Mouse (Mus musculus): ENCODE results near the gene Ddo. TPM values are rescaled to one million over a fixed set of nuclear protein-coding genes. Genes with fewer than 3 reads are reported as not detected.

The Ddo gene
- polyA plus RNA-seq, 1 experiment from 2014 or later: 0.18 TPM

DNA sequence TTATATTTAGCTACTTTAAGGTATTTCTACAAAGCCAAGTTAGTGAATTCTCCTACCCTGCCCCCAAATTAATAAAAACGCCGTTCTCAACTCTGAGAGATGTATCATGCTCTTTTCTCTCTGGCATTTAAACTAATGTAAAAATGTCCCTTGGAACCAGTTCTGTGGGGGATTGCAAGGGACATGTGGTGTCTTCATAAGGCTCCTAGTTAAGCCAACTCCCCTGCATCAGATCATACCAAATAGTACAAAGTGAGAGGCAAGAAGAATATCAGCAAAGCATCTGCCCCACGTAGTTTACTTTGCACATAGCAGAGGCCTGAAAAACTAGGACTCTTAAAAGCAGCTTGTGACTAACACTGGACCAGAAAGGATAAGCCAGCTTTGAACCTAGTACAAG, 86.9 kb downstream of the Ddo start:
- Histone ChIP-seq H3K27me3 (ENCODE audit: control insufficient read depth, insufficient read depth, low read length) (no peaks in the 10 kb centered on the region), H3K27ac (ENCODE audit: low read depth, low read length) (no peak overlapping the region), H3K4me1 (ENCODE audit: control insufficient read depth, insufficient read depth, low read length) (peaks cover 2% of the 10 kb centered on the region; the same call in 1 of the 2 replicates), H3K4me3 (ENCODE audit: low read depth, low read length) (no peak overlapping the region), H3K4me2 (no peak overlapping the region), H3K9ac (ENCODE audit: low read length) (no peak overlapping the region), H3K36me3 (ENCODE audit: control insufficient read depth, insufficient read depth, low read length) (no peaks in the 10 kb centered on the region), H3K9me3 (ENCODE audit: control insufficient read depth, low read length) (no peaks in the 10 kb centered on the region)
- no peak for DNase-seq (ENCODE audit: low spot score, missing footprints)
- WGBS: 82% methylated on average over 3 of the region's 3 CpGs
- ATAC-seq (ENCODE audit: low FRiP score): no peak

DNA sequence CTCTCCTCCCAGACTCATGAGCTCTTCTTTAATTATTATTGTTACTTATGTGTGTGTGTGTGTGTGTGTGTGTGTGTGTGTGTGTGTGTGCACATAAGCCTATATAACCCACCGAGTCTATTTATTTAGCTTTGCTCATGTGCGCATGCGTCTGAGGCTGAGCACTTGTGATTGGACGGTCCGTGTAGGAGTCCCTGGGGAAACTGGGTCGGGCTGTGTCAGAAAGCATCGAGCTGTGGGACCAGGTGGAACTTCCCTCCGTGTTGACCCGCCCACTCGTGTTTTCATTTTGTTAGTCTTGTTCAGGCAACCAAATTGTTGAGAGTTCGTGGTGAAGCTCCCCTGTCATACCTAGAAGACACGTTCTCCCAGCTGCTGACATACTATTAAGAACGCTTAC, 88.6 kb downstream of the Ddo start:
- H3K4me3 ChIP-seq (ENCODE audit: low read depth, low read length): no peak overlapping the region
- ATAC-seq (ENCODE audit: low FRiP score) (no peak), DNase-seq (ENCODE audit: low spot score, missing footprints) (no peak)

DNA sequence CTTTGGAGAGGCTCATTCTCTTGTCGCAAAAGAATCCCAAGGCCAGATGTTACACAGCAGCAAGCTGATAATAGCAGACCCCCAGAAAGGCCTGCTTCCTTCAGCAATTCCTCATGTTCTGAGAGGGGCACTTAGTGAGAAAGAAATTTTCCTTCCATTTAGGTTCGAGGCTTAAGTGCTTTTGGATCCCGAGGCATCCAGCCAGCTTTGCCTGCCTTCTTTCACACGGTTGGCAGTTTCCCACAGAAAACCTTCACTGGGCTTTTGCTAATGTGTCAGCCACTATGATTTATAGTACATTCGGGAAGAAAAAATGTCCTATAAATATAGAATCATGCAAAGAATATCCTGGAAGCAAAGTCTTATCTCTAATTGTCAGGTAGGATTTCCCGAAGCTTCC, 89.3 kb downstream of the Ddo start:
- no peak for ATAC-seq (ENCODE audit: low FRiP score)
- H3K9ac ChIP-seq (ENCODE audit: low read length): no peak overlapping the region
- no peaks in the 10 kb centered on the region for H3K9me3 ChIP-seq (ENCODE audit: control insufficient read depth, low read length)
- WGBS: 85% methylated on average over 6 of the region's 6 CpGs
- DNase-seq (ENCODE audit: low spot score, missing footprints): no peak
- H3K4me3 ChIP-seq (ENCODE audit: low read depth, low read length): no peak overlapping the region
- H3K27ac ChIP-seq (ENCODE audit: low read depth, low read length): no peak overlapping the region
- peaks cover 5% of the 10 kb centered on the region; the same call in 1 of the 2 replicates for H3K4me1 ChIP-seq (ENCODE audit: control insufficient read depth, insufficient read depth, low read length)
- no peaks in the 10 kb centered on the region for H3K36me3 ChIP-seq (ENCODE audit: control insufficient read depth, insufficient read depth, low read length)
- H3K4me2 ChIP-seq: no peak overlapping the region
- H3K27me3 ChIP-seq (ENCODE audit: control insufficient read depth, insufficient read depth, low read length): no peaks in the 10 kb centered on the region

More for the DNA sequence above, 88.6 kb downstream of the Ddo start:
- Histone ChIP-seq H3K27ac (ENCODE audit: low read depth, low read length) (no peak overlapping the region), H3K4me1 (ENCODE audit: control insufficient read depth, insufficient read depth, low read length) (no peaks in the 10 kb centered on the region), H3K27me3 (ENCODE audit: control insufficient read depth, insufficient read depth, low read length) (no peaks in the 10 kb centered on the region), H3K9me3 (ENCODE audit: control insufficient read depth, low read length) (no peaks in the 10 kb centered on the region), H3K36me3 (ENCODE audit: control insufficient read depth, insufficient read depth, low read length) (no peaks in the 10 kb centered on the region), H3K4me2 (no peak overlapping the region), H3K9ac (ENCODE audit: low read length) (no peak overlapping the region)
- WGBS: 94% methylated on average over 13 of the region's 13 CpGs

DNA sequence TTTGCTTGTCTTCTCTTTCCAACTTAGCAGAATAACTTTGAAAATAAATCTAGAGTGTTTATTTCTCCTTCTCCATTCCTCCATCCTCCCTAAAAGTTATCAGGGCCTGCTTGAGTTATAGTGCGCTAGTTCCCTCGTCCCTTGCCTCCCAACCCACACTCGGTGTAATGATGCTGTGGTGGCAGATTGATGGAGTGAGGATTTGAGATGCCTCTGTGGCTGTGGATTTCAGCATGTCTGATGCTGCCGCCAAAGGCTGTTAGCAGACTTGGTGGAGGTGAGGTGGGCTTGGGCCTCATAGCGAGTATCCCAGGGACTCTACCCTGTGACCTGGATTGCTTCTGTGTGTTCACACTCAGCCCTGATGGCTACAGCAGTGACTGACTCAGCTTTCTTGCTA, 91.1 kb downstream of the Ddo start:
- Histone ChIP-seq H3K9ac (ENCODE audit: low read length) (no peak overlapping the region), H3K4me1 (ENCODE audit: control insufficient read depth, insufficient read depth, low read length) (peaks cover 14% of the 10 kb centered on the region), H3K36me3 (ENCODE audit: control insufficient read depth, insufficient read depth, low read length) (no peaks in the 10 kb centered on the region), H3K27me3 (ENCODE audit: control insufficient read depth, insufficient read depth, low read length) (no peaks in the 10 kb centered on the region), H3K4me2 (no peak overlapping the region), H3K9me3 (ENCODE audit: control insufficient read depth, low read length) (no peaks in the 10 kb centered on the region), H3K27ac (ENCODE audit: low read depth, low read length) (no peak overlapping the region), H3K4me3 (ENCODE audit: low read depth, low read length) (no peak overlapping the region)
- 83% methylated on average over 5 of the region's 5 CpGs for WGBS
- ATAC-seq (ENCODE audit: low FRiP score) (no peak), DNase-seq (ENCODE audit: low spot score, missing footprints) (no peak)

DNA sequence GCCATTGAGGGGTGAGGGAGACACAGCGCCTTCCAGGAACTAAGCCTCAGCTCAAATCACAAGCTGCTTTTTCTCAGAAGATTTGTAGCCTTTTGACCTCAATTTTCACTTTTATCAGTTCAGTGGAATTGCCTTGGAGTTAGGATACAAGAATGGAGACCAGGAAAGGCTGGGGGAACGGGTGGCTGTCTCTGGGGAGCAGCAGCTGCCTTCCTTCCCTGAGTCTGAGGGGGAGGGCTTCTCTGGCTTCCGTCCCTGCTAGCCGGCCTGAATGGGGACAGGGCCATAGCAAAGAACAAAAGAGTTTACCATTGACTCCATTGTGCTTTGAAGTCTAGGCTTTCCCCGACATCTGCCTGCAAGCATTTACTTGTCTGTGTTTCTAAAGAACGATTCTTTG, 94.5 kb downstream of the Ddo start:
- H3K4me1 ChIP-seq (ENCODE audit: control insufficient read depth, insufficient read depth, low read length): peaks cover 25% of the 10 kb centered on the region
- no peaks in the 10 kb centered on the region for H3K36me3 ChIP-seq (ENCODE audit: control insufficient read depth, insufficient read depth, low read length)
- 0 out of 2 replicates have a peak, but pooled peaks have one; percentile 47 for ATAC-seq (ENCODE audit: low FRiP score)
- H3K27ac ChIP-seq (ENCODE audit: low read depth, low read length): peak overlapping the region; percentile 20; the same call in 1 of the 2 replicates
- no peak overlapping the region for H3K9ac ChIP-seq (ENCODE audit: low read length)
- no peak overlapping the region for H3K4me2 ChIP-seq
- peak; percentile 86 for DNase-seq (ENCODE audit: low spot score, missing footprints)
- 24% methylated on average over 6 of the region's 6 CpGs for WGBS
- H3K4me3 ChIP-seq (ENCODE audit: low read depth, low read length): no peak overlapping the region
- no peaks in the 10 kb centered on the region for H3K9me3 ChIP-seq (ENCODE audit: control insufficient read depth, low read length)
- H3K27me3 ChIP-seq (ENCODE audit: control insufficient read depth, insufficient read depth, low read length): no peaks in the 10 kb centered on the region

DNA sequence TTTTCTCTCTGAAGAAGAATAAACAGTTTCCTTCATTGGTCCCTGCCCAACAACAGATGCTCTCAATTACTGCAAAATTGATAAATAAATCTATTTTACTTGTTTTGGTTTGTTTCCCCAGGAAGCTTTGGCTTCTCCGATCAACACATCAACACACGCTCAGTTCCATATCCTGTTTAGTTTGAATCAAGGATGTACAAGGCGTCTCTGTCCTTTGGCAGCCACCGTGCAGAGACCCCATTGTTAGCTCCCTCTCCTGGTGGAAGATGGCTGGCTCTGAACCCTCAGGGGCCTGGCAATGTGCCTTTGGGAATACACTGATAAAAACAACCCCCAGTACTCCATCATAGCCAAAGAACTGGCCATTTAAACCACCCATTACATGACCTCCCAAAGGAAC, 95.3 kb downstream of the Ddo start:
- Histone ChIP-seq H3K36me3 (ENCODE audit: control insufficient read depth, insufficient read depth, low read length) (no peaks in the 10 kb centered on the region), H3K4me3 (ENCODE audit: low read depth, low read length) (no peak overlapping the region), H3K9ac (ENCODE audit: low read length) (no peak overlapping the region), H3K4me2 (no peak overlapping the region), H3K4me1 (ENCODE audit: control insufficient read depth, insufficient read depth, low read length) (peaks cover 25% of the 10 kb centered on the region), H3K27ac (ENCODE audit: low read depth, low read length) (no peak overlapping the region), H3K27me3 (ENCODE audit: control insufficient read depth, insufficient read depth, low read length) (no peaks in the 10 kb centered on the region), H3K9me3 (ENCODE audit: control insufficient read depth, low read length) (no peaks in the 10 kb centered on the region)
- 48% methylated on average over 4 of the region's 4 CpGs for WGBS
- ATAC-seq (ENCODE audit: low FRiP score) (no peak), DNase-seq (ENCODE audit: low spot score, missing footprints) (peak; percentile 86)

DNA sequence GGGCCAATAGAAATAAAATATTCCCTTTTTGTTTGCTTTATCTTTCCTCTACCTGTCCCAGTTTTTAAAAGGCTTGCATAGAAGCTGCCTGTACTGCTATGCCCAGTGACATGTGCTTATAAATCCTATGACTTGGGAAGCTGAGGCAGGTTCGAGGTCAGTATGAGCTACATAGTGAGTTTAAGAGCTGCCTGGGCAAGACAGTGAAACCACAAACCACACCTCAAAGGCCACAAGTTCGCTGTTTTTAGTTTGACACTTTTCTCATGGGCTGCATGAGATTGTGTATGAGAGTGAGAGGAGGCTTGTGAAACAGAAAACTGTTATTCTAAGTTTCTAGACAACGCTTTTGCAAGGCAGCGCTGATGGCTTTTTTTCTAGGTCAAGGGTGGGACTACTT, 95.7 kb downstream of the Ddo start:
- H3K4me3 ChIP-seq (ENCODE audit: low read depth, low read length): no peak overlapping the region
- DNase-seq (ENCODE audit: low spot score, missing footprints) (no peak), ATAC-seq (ENCODE audit: low FRiP score) (no peak)
- no peaks in the 10 kb centered on the region for H3K9me3 ChIP-seq (ENCODE audit: control insufficient read depth, low read length)
- no peak overlapping the region for H3K4me2 ChIP-seq
- 89% methylated on average over 4 of the region's 4 CpGs for WGBS
- no peaks in the 10 kb centered on the region for H3K36me3 ChIP-seq (ENCODE audit: control insufficient read depth, insufficient read depth, low read length)
- no peak overlapping the region for H3K27ac ChIP-seq (ENCODE audit: low read depth, low read length)
- no peak overlapping the region for H3K9ac ChIP-seq (ENCODE audit: low read length)
- no peaks in the 10 kb centered on the region for H3K27me3 ChIP-seq (ENCODE audit: control insufficient read depth, insufficient read depth, low read length)
- peaks cover 25% of the 10 kb centered on the region for H3K4me1 ChIP-seq (ENCODE audit: control insufficient read depth, insufficient read depth, low read length)

DNA sequence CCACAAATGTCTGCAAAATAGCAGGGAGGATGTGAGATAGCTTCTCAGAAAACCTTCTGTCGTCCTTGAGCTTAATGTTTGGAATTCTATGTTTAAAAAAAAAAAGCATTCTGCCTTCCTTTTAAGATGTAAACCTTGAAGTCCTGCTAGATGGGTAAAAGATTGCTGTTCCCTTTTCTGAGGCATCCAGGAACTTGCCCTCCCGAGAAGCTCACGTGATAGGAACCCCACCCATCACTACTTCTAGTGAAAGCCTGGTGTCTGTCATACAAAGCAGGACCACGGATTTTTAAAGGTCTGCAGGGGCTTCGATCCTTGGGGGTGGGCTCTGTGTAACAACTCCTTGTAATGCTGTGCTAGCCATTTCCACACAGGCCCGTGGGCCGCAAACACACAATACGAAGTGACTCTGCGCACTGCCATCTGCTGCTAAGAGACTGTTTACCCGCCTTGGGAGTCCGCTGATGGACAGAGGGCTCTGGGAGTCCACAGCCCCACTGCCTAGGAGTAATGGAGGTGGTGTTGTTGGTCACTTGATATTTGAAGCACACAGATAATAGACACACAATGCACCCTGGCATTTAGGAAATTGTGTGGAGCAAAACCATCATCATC, 96.6 kb downstream of the Ddo start:
- peaks cover 25% of the 10 kb centered on the region for H3K4me1 ChIP-seq (ENCODE audit: control insufficient read depth, insufficient read depth, low read length)
- ATAC-seq (ENCODE audit: low FRiP score) (peak; percentile 60; the same call in 1 of the 2 replicates), DNase-seq (ENCODE audit: low spot score, missing footprints) (peak; percentile 92)
- 60% methylated on average over 11 of the region's 11 CpGs for WGBS
- no peaks in the 10 kb centered on the region for H3K36me3 ChIP-seq (ENCODE audit: control insufficient read depth, insufficient read depth, low read length)
- no peak overlapping the region for H3K4me2 ChIP-seq
- H3K9me3 ChIP-seq (ENCODE audit: control insufficient read depth, low read length): no peaks in the 10 kb centered on the region
- H3K4me3 ChIP-seq (ENCODE audit: low read depth, low read length): no peak overlapping the region
- H3K9ac ChIP-seq (ENCODE audit: low read length): no peak overlapping the region
- H3K27ac ChIP-seq (ENCODE audit: low read depth, low read length): peak overlapping the region; percentile 45; the same call in 1 of the 2 replicates
- H3K27me3 ChIP-seq (ENCODE audit: control insufficient read depth, insufficient read depth, low read length): no peaks in the 10 kb centered on the region

DNA sequence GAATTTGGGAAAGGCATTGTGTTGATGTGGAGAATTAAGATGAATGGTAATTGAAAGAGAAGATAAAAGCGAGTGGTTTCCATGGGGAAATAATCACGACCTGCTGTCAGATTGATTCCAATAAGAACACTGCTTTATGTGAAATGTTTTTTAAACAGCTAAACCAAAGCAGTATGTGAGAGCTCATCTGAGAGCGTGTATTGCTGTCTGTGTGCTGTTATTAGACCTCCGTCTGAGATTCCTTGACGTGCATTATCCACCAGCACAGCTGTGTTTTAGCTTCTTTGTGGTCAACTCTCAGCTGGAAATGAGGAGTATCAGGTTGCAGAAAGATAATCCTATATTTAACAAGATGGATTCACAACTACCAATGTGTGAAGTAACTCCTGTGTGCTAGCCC, 97.2 kb downstream of the Ddo start:
- H3K27ac ChIP-seq (ENCODE audit: low read depth, low read length): no peak overlapping the region; the same call in 1 of the 2 replicates

More for the DNA sequence above, 97.2 kb downstream of the Ddo start:
- Histone ChIP-seq H3K36me3 (ENCODE audit: control insufficient read depth, insufficient read depth, low read length) (no peaks in the 10 kb centered on the region), H3K4me2 (no peak overlapping the region), H3K4me3 (ENCODE audit: low read depth, low read length) (no peak overlapping the region), H3K9me3 (ENCODE audit: control insufficient read depth, low read length) (no peaks in the 10 kb centered on the region), H3K4me1 (ENCODE audit: control insufficient read depth, insufficient read depth, low read length) (peaks cover 25% of the 10 kb centered on the region), H3K9ac (ENCODE audit: low read length) (no peak overlapping the region), H3K27me3 (ENCODE audit: control insufficient read depth, insufficient read depth, low read length) (no peaks in the 10 kb centered on the region)
- ATAC-seq (ENCODE audit: low FRiP score): peak; percentile 65
- DNase-seq (ENCODE audit: low spot score, missing footprints): peak; percentile 87
- WGBS: 22% methylated on average over 5 of the region's 5 CpGs
